Mouse (Mus musculus): ENCODE measurements around the gene Slc38a7.
"Not testable (repeated sequence)": the region's sequence is repeated elsewhere in the genome, so short reads cannot be mapped to it uniquely, and the experiment has no call there.

Slc38a7 gene

GRCm38 (mm10) chr8:95853102-95853843 is at the start of gene Slc38a7:
Gene Slc38a7, minus strand, starts transcription at chr8:95853539.
- peak; percentile 97 for DNase-seq (ENCODE audit: low read depth, low spot score)

GRCm38 (mm10) chr8:95901864-95902263 is 48.5 kb upstream of the Slc38a7 start:
- DNase-seq (ENCODE audit: low read depth, low spot score) = no peak

- no peak for DNase-seq (ENCODE audit: low read depth, low spot score)
These were observed 40.4 kb upstream of the Slc38a7 start for GRCm38 (mm10) chr8:95893701-95894100.

GRCm38 (mm10) chr8:95888285-95889136 is 35.2 kb upstream of the Slc38a7 start, which contains the start of gene Got2:
Gene Got2, minus strand, starts transcription at chr8:95888547.
- peak; percentile 97 for DNase-seq (ENCODE audit: low read depth, low spot score)

- DNase-seq (ENCODE audit: low read depth, low spot score) = peak; percentile 91
These were observed 34.4 kb upstream of the Slc38a7 start for GRCm38 (mm10) chr8:95887578-95888284.

GRCm38 (mm10) chr8:95886647-95887577 is 33.6 kb upstream of the Slc38a7 start:
- peak; percentile 69 for DNase-seq (ENCODE audit: low read depth, low spot score)

GRCm38 (mm10) chr8:95885966-95886365 is 32.6 kb upstream of the Slc38a7 start:
- DNase-seq (ENCODE audit: low read depth, low spot score) = no peak

- DNase-seq (ENCODE audit: low read depth, low spot score) = no peak
These were observed 32.0 kb upstream of the Slc38a7 start for GRCm38 (mm10) chr8:95885271-95885841.

- no peak for DNase-seq (ENCODE audit: low read depth, low spot score)
These were observed 31.2 kb upstream of the Slc38a7 start for GRCm38 (mm10) chr8:95884491-95884890.

- no peak for DNase-seq (ENCODE audit: low read depth, low spot score)
These were observed 28.9 kb upstream of the Slc38a7 start for GRCm38 (mm10) chr8:95882191-95882590.

- DNase-seq (ENCODE audit: low read depth, low spot score) = peak; percentile 66
These were observed 28.2 kb upstream of the Slc38a7 start for GRCm38 (mm10) chr8:95881576-95881975.

- DNase-seq (ENCODE audit: low read depth, low spot score) = no peak
These were observed 26.5 kb upstream of the Slc38a7 start for GRCm38 (mm10) chr8:95879823-95880222.

- DNase-seq (ENCODE audit: low read depth, low spot score) = peak; percentile 68
These were observed 25.0 kb upstream of the Slc38a7 start for GRCm38 (mm10) chr8:95878176-95878962.

GRCm38 (mm10) chr8:95875270-95875669 is 21.9 kb upstream of the Slc38a7 start:
- no peak for DNase-seq (ENCODE audit: low read depth, low spot score)

- DNase-seq (ENCODE audit: low read depth, low spot score) = no peak
These were observed 18.4 kb upstream of the Slc38a7 start for GRCm38 (mm10) chr8:95871690-95872089.

- not testable (repeated sequence) for DNase-seq (ENCODE audit: low read depth, low spot score)
These were observed 11.5 kb upstream of the Slc38a7 start for GRCm38 (mm10) chr8:95864851-95865250.

- DNase-seq (ENCODE audit: low read depth, low spot score) = not testable (repeated sequence)
These were observed 10.6 kb upstream of the Slc38a7 start for GRCm38 (mm10) chr8:95863761-95864440.

- no peak for DNase-seq (ENCODE audit: low read depth, low spot score)
These were observed 835 bp upstream of the Slc38a7 start for GRCm38 (mm10) chr8:95854174-95854573.

- peak; percentile 46 for DNase-seq (ENCODE audit: low read depth, low spot score)
These were observed 1.0 kb downstream of the Slc38a7 start for GRCm38 (mm10) chr8:95852290-95852689.

All from brain, adult 2 months (tissue).